Mouse (Mus musculus): ENCODE data around the gene Twf2. TPM values are rescaled to one million over a fixed set of nuclear protein-coding genes. Genes with fewer than 3 reads are reported as not detected.
A peak's percentile ranks its signal among the peaks of the same experiment; 100 is the strongest.

The Twf2 gene
- polyA plus RNA-seq, 1 experiment from 2014 or later: 44.2 TPM

DNA sequence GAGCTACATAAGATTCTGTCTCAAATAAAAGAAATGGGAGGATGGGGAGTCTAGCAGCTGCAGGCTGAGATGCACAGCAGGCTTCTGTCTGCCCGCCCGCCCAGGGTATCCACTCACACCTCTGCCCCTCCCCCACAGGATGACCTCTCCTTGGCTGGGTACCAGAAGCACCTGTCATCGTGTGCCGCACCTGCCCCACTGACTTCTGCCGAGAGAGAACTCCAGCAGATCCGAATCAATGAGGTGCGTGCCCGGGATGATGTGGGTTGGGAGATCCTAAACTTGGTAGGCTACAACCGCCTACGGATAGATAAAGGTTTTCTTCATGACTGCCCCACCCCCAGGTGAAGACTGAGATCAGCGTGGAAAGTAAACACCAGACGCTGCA, 9.7 kb downstream of the Twf2 start:
- no peak for ATAC-seq (ENCODE audit: low read depth)
- peaks cover 27% of the 10 kb centered on the region for H3K36me3 ChIP-seq (ENCODE audit: control insufficient read depth, insufficient read depth, low read length)
- WGBS: 87% methylated on average over 12 of the region's 12 CpGs

DNA sequence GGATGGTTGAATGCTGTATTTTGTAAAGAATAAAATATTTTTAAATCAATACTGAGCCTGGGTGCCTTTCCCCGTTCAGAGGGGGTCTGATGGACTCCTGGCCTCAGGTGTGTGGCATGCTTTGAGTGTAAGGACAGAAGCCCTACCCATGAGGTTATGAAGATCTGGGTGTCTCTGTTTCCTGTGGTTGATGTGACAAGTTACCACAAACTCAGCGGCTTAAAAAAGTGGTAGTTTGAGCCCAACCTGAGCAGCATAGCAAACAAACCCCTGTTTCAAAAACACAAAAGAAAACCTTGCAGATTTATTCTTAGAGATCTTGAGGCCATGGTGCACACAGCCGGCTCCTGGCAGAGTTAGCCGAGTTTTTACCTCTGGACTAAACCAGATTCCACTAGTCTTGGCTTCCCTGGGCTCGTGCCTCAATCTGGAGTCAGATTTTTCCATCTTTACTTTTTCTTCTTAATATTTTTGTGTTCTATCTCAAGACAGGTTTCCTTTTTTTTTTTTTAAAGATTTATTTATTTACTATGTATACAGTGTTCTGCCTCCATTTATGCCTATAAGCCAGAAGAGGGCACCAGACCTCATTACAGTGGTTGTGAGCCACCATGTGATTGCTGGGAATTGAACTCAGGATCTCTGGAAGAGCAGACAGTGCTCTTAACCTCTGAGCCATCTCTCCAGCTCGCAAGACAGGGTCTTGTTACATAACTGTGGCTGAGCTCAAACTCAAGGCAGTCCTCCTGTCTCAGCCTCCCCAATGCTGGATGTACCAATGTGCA, 12.6 kb downstream of the Twf2 start:
- H3K27ac ChIP-seq (ENCODE audit: low read depth, low read length): no peak overlapping the region
- peaks cover 27% of the 10 kb centered on the region for H3K36me3 ChIP-seq (ENCODE audit: control insufficient read depth, insufficient read depth, low read length)
- no peak overlapping the region for H3K4me3 ChIP-seq (ENCODE audit: low read depth, low read length)
- H3K27me3 ChIP-seq (ENCODE audit: control insufficient read depth, insufficient read depth, low read length): no peaks in the 10 kb centered on the region
- ATAC-seq (ENCODE audit: low read depth): no peak
- no peak overlapping the region for H3K9ac ChIP-seq (replicated peaks; ENCODE audit: low read depth, low read length)
- H3K4me2 ChIP-seq (ENCODE audit: low read depth, low read length): no peak overlapping the region
- peaks cover 3% of the 10 kb centered on the region; the same call in 1 of the 2 replicates for H3K4me1 ChIP-seq (ENCODE audit: control insufficient read depth, insufficient read depth, low read length)
- 84% methylated on average over 6 of the region's 6 CpGs for WGBS
- H3K9me3 ChIP-seq (ENCODE audit: control insufficient read depth, low read length): no peaks in the 10 kb centered on the region

More for the DNA sequence above, 9.7 kb downstream of the Twf2 start:
- no peak overlapping the region for H3K4me3 ChIP-seq (ENCODE audit: low read depth, low read length)
- no peak overlapping the region for H3K9ac ChIP-seq (replicated peaks; ENCODE audit: low read depth, low read length)
- H3K27ac ChIP-seq (ENCODE audit: low read depth, low read length): no peak overlapping the region
- H3K4me2 ChIP-seq (ENCODE audit: low read depth, low read length): no peak overlapping the region
- no peaks in the 10 kb centered on the region for H3K9me3 ChIP-seq (ENCODE audit: control insufficient read depth, low read length)
- H3K4me1 ChIP-seq (ENCODE audit: control insufficient read depth, insufficient read depth, low read length): peaks cover 3% of the 10 kb centered on the region; the same call in 1 of the 2 replicates
- H3K27me3 ChIP-seq (ENCODE audit: control insufficient read depth, insufficient read depth, low read length): no peaks in the 10 kb centered on the region

DNA sequence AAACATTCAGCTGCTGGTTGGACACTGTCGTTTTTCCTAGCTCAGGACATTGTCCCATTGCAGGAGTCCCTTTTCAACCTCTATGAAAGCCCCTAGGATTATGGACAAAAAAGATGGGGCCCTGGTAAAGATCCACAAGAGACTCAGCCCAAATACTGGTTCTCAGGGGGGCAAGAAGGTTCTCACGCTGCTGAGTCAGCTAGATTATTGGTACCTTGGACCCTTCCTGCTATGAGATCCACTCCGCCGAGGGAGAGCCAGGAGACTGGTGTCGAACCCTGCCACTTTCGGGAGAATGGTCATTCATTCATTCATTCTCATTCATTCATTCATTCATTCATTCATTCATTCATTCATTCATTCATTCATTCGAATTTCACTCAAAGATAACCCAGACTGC, 14.1 kb downstream of the Twf2 start:
- Histone ChIP-seq H3K36me3 (ENCODE audit: control insufficient read depth, insufficient read depth, low read length) (peaks cover 27% of the 10 kb centered on the region), H3K9ac (replicated peaks; ENCODE audit: low read depth, low read length) (no peak overlapping the region), H3K4me1 (ENCODE audit: control insufficient read depth, insufficient read depth, low read length) (no peaks in the 10 kb centered on the region), H3K9me3 (ENCODE audit: control insufficient read depth, low read length) (no peaks in the 10 kb centered on the region), H3K27ac (ENCODE audit: low read depth, low read length) (no peak overlapping the region), H3K27me3 (ENCODE audit: control insufficient read depth, insufficient read depth, low read length) (no peaks in the 10 kb centered on the region), H3K4me2 (ENCODE audit: low read depth, low read length) (no peak overlapping the region), H3K4me3 (ENCODE audit: low read depth, low read length) (no peak overlapping the region)
- no peak for ATAC-seq (ENCODE audit: low read depth)
- WGBS: 89% methylated on average over 7 of the region's 7 CpGs

DNA sequence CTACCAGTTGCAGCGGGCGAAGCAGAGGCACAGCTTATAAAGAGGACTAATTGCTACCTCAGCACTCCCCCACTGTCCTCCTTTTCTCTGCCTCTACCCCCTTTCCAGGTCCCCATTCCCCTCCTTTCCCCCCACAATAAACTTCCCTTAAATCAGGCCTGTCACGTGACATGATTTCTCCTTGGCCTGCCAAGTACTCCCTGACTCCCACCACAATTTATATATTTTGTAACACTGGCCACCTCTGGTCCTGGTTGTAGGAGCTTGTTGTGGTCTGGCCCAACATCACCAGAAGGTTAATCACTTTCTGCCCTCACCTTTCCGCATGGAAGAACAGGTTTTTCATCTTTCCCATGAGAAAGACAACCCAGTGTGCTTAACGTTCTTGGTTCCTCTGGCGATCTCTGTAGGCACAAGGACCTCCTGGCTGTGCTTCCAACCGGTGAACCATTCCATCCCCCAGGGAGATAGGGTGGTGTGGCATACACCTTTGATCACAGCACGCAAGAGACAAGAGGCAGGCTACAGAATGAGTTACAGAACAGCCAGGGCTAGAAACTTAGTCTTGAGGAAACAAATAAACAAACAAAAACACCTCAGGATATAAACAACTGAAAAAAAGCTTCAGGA, 18.1 kb downstream of the Twf2 start:
- ATAC-seq (ENCODE audit: low read depth): no peak
- 75% methylated on average over 8 of the region's 8 CpGs for WGBS
- Histone ChIP-seq H3K27me3 (ENCODE audit: control insufficient read depth, insufficient read depth, low read length) (no peaks in the 10 kb centered on the region), H3K4me3 (ENCODE audit: low read depth, low read length) (no peak overlapping the region), H3K36me3 (ENCODE audit: control insufficient read depth, insufficient read depth, low read length) (no peaks in the 10 kb centered on the region), H3K27ac (ENCODE audit: low read depth, low read length) (no peak overlapping the region), H3K4me2 (ENCODE audit: low read depth, low read length) (no peak overlapping the region), H3K9ac (replicated peaks; ENCODE audit: low read depth, low read length) (no peak overlapping the region), H3K9me3 (ENCODE audit: control insufficient read depth, low read length) (no peaks in the 10 kb centered on the region), H3K4me1 (ENCODE audit: control insufficient read depth, insufficient read depth, low read length) (no peaks in the 10 kb centered on the region)

DNA sequence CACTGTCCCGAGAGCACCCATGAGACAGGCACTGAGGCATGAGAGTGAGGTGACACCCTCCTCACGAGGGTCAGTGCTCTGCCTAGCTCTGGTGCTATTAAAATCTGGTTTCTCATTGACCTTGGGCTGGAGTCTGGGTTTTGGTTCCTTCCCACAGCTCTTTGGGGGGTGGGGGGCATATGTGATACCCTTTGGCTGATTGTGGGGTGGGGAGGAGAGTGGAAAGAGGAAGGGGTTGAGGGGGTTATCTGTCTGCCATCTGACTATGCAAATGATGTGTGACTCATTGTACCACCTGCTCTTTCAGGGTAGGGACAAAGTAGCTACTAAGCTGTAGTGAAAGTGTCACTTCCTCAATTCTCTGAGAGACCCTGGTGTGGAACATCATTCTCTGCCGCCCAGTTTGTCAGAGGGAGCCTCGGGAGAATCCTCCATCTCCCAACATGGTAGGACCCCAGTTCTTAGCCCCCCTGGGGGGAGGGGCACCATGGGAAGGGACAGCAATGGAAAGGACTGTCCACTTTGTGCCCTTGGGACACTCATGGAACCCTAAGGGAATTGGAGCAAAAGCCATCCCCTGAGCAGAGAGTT, 19.4 kb downstream of the Twf2 start, which contains the start of gene Tlr9:
TSS of gene Tlr9 (plus strand) at position 338 of the 591 bp plus-strand sequence.
- 78% methylated on average over 4 of the region's 4 CpGs for WGBS
- ATAC-seq (ENCODE audit: low read depth): no peak
- no peaks in the 10 kb centered on the region for H3K36me3 ChIP-seq (ENCODE audit: control insufficient read depth, insufficient read depth, low read length)

DNA sequence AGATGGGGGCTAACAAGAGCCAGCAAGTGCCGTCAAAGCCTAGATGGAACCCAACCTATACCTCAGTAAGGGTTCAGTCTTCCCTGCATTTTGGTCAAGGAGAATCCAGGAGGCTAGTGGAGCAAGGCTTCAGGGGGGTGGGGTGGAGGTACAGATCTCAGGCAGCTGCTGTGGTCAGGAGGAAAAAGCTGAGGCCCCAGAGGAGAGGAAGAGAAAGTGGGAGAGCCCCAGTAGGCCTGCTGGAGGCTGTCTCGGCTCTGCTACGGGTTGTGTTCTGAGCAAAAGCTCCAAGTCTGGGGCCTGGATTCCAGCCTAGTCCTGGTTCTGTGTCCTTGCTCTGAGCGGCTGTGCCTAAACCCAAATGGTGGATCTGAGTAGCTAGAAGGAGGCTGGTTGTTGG, 20.1 kb downstream of the Twf2 start:
- Histone ChIP-seq H3K9me3 (ENCODE audit: control insufficient read depth, low read length) (no peaks in the 10 kb centered on the region), H3K4me1 (ENCODE audit: control insufficient read depth, insufficient read depth, low read length) (no peaks in the 10 kb centered on the region), H3K4me3 (ENCODE audit: low read depth, low read length) (no peak overlapping the region), H3K9ac (replicated peaks; ENCODE audit: low read depth, low read length) (no peak overlapping the region), H3K27ac (ENCODE audit: low read depth, low read length) (no peak overlapping the region), H3K4me2 (ENCODE audit: low read depth, low read length) (no peak overlapping the region), H3K36me3 (ENCODE audit: control insufficient read depth, insufficient read depth, low read length) (no peaks in the 10 kb centered on the region), H3K27me3 (ENCODE audit: control insufficient read depth, insufficient read depth, low read length) (no peaks in the 10 kb centered on the region)
- WGBS: 86% methylated on average over 4 of the region's 4 CpGs
- no peak for ATAC-seq (ENCODE audit: low read depth)

More for the DNA sequence above, 19.4 kb downstream of the Twf2 start, which contains the start of gene Tlr9:
- Histone ChIP-seq H3K4me1 (ENCODE audit: control insufficient read depth, insufficient read depth, low read length) (no peaks in the 10 kb centered on the region), H3K27me3 (ENCODE audit: control insufficient read depth, insufficient read depth, low read length) (no peaks in the 10 kb centered on the region), H3K4me3 (ENCODE audit: low read depth, low read length) (no peak within 1 kb of the TSS), H3K9me3 (ENCODE audit: control insufficient read depth, low read length) (no peaks in the 10 kb centered on the region), H3K27ac (ENCODE audit: low read depth, low read length) (no peak within 1 kb of the TSS), H3K4me2 (ENCODE audit: low read depth, low read length) (no peak within 1 kb of the TSS), H3K9ac (replicated peaks; ENCODE audit: low read depth, low read length) (no peak within 1 kb of the TSS)

DNA sequence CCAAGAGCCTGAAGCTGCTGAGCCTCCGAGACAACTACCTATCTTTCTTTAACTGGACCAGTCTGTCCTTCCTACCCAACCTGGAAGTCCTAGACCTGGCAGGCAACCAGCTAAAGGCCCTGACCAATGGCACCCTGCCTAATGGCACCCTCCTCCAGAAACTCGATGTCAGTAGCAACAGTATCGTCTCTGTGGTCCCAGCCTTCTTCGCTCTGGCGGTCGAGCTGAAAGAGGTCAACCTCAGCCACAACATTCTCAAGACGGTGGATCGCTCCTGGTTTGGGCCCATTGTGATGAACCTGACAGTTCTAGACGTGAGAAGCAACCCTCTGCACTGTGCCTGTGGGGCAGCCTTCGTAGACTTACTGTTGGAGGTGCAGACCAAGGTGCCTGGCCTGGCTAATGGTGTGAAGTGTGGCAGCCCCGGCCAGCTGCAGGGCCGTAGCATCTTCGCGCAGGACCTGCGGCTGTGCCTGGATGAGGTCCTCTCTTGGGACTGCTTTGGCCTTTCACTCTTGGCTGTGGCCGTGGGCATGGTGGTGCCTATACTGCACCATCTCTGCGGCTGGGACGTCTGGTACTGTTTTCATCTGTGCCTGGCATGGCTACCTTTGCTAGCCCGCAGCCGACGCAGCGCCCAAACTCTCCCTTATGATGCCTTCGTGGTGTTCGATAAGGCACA, 22.7 kb downstream of the Twf2 start:
- WGBS: 61% methylated on average over 24 of the region's 24 CpGs
- H3K4me1 ChIP-seq (ENCODE audit: control insufficient read depth, insufficient read depth, low read length): no peaks in the 10 kb centered on the region

DNA sequence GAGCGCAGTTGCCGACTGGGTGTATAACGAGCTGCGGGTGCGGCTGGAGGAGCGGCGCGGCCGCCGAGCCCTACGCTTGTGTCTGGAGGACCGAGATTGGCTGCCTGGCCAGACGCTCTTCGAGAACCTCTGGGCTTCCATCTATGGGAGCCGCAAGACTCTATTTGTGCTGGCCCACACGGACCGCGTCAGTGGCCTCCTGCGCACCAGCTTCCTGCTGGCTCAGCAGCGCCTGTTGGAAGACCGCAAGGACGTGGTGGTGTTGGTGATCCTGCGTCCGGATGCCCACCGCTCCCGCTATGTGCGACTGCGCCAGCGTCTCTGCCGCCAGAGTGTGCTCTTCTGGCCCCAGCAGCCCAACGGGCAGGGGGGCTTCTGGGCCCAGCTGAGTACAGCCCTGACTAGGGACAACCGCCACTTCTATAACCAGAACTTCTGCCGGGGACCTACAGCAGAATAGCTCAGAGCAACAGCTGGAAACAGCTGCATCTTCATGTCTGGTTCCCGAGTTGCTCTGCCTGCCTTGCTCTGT, 23.3 kb downstream of the Twf2 start:
- Histone ChIP-seq H3K9me3 (ENCODE audit: control insufficient read depth, low read length) (no peaks in the 10 kb centered on the region), H3K9ac (replicated peaks; ENCODE audit: low read depth, low read length) (peak overlapping the region; percentile 53), H3K27me3 (ENCODE audit: control insufficient read depth, insufficient read depth, low read length) (no peaks in the 10 kb centered on the region), H3K4me1 (ENCODE audit: control insufficient read depth, insufficient read depth, low read length) (no peaks in the 10 kb centered on the region), H3K27ac (ENCODE audit: low read depth, low read length) (no peak overlapping the region), H3K36me3 (ENCODE audit: control insufficient read depth, insufficient read depth, low read length) (no peaks in the 10 kb centered on the region), H3K4me3 (ENCODE audit: low read depth, low read length) (peak overlapping the region; percentile 32), H3K4me2 (ENCODE audit: low read depth, low read length) (peak overlapping the region; percentile 65)
- 6% methylated on average over 34 of the region's 34 CpGs for WGBS
- ATAC-seq (ENCODE audit: low read depth): peak; percentile 80

More for the DNA sequence above, 22.7 kb downstream of the Twf2 start:
- no peaks in the 10 kb centered on the region for H3K27me3 ChIP-seq (ENCODE audit: control insufficient read depth, insufficient read depth, low read length)
- H3K27ac ChIP-seq (ENCODE audit: low read depth, low read length): no peak overlapping the region
- H3K9me3 ChIP-seq (ENCODE audit: control insufficient read depth, low read length): no peaks in the 10 kb centered on the region
- H3K4me2 ChIP-seq (ENCODE audit: low read depth, low read length): peak overlapping the region; percentile 65
- no peaks in the 10 kb centered on the region for H3K36me3 ChIP-seq (ENCODE audit: control insufficient read depth, insufficient read depth, low read length)
- H3K9ac ChIP-seq (replicated peaks; ENCODE audit: low read depth, low read length): peak overlapping the region; percentile 53
- ATAC-seq (ENCODE audit: low read depth): peak; percentile 26; the same call in 1 of the 2 replicates
- H3K4me3 ChIP-seq (ENCODE audit: low read depth, low read length): peak overlapping the region; percentile 32

Data from neural tube, embryonic 14.5 days (tissue).